Mouse (Mus musculus) urinary bladder, postnatal 36 days (tissue): ENCODE data around the gene Ncoa1.

ENCODE experiments used
- DNase-seq, 2 experiments: peaks; one replicate each; pipeline ENCODE4 v3.0.0; 2022; ENCODE audit warnings: low spot score in 2 of 2, mixed read lengths in 1 of 2

Ncoa1 gene

GRCm38 (mm10) chr12:4230156-4230555 lies 246.8 kb downstream of the Ncoa1 start:
- no peak for DNase-seq

GRCm38 (mm10) chr12:4212908-4213307 lies 264.1 kb downstream of the Ncoa1 start:
- no peak for DNase-seq

- DNase-seq = no peak
Observed at GRCm38 (mm10) chr12:4211174-4211573, 265.8 kb downstream of the Ncoa1 start.

DNA sequence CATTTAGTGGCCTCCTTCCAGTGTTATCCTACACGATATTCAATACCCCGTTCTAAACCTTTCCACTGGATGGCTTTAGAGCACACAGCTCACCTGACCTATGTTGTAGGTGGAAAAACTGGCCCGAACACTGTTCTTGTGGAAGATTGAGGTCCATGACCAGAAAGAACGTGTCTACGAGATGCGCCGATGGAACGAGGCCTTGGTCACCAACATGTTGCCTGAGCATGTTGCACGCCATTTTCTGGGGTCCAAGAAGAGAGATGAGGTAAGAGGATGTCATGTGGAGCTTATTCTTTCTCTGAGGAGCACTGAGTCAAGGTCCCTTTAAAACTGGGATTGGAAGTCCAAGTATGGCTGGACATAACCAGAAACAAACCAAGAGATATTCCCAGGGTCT lies 267.8 kb downstream of the Ncoa1 start:
- DNase-seq = no peak

GRCm38 (mm10) chr12:4208405-4209133 lies 268.4 kb downstream of the Ncoa1 start:
- DNase-seq = peak; percentile 55 to 56

GRCm38 (mm10) chr12:4206106-4206505 lies 270.9 kb downstream of the Ncoa1 start:
- DNase-seq = no peak

DNA sequence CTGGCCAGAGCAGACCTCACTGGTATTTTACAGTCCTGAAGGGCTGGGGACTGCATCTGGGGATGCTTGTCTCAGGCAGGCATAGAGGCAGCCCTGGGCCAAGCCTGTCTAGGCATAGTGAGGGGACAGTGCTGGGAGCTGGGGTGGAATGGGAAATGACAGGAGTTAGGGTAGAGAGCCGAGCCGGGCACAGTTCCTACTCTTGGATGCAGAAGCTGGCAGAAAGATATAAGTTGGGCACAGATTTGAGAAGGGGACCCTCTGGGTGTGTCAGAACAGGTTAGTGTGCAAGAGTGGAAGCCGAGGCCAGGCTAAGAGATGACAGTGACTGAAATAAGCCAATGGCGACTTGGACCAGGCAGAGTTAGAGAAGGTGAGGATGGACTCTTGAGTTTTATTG lies 274.8 kb downstream of the Ncoa1 start:
- no peak for DNase-seq

- peak in 1 of 2 experiments; percentile 65 for DNase-seq
Observed at GRCm38 (mm10) chr12:4201454-4202200, 275.4 kb downstream of the Ncoa1 start.

DNA sequence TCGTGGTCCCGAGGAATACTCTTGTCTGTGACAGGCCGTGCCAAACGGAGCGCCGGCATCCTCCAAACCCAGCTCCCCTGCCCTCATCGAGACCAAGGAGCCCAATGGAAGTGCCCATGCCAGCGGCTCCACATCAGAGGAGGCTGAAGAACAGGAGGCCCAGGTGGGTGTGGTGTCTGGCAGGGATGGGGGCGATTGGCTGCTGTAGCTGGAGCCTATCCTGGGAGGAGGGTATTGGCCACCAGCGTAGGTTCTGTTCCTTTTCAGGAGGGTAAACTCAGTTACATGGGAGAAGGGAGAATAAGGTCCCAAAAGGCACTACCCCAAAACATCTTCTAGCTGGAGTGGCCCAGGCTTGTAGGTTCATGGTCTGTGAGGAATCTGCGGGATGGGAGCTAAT lies 277.7 kb downstream of the Ncoa1 start:
- DNase-seq = no peak

GRCm38 (mm10) chr12:4198702-4199101 lies 278.3 kb downstream of the Ncoa1 start:
- no peak for DNase-seq
